Mouse (Mus musculus) right cerebral cortex, postnatal 10 days (tissue): ENCODE data around the gene Abca7.
"Not testable (repeated sequence)": the region's sequence is repeated elsewhere in the genome, so short reads cannot be mapped to it uniquely, and the experiment has no call there.

Experiments
- DNase-seq, 2 experiments: peaks; one replicate each; pipeline ENCODE4 v3.0.0; 2021; ENCODE audit warnings: low spot score in 2 of 2

The Abca7 gene

DNA sequence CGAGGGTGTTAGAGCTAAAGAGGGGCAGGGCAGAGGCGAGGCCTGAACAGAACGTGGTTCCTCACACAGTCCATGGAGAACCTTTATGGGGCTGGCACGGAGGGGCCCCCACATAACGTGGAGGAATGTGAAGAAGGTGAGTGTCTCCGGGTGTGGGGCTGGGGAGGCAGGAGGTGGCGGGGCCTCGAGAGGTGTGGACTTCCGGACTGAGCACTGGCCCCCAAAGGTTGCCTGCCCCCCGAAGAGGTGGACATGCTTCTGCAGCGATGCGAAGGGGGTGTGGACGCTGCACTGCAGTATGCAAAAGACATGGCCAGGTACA is 25.0 kb downstream of the Abca7 start:
- no peak for DNase-seq

DNA sequence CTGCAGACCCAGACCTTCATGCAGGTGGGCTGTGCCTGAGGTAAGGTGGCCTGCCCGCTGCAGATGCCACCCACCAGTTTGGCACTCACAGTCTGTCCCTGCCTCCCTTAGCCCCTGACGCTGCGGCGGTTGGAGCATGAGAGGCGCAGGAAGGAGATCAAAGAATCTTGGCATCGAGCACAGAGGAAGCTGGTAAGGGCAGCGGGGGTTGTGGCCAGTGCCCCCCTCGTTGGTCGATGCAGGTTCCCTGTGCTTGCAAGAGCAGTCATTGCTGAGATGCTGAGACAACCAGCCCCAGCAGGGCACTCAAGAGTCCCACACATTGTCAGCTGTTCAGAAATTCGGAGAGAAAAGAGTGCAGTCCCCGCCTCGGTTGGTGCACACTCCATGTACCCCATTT is 25.9 kb downstream of the Abca7 start:
- DNase-seq, result no peak

DNA sequence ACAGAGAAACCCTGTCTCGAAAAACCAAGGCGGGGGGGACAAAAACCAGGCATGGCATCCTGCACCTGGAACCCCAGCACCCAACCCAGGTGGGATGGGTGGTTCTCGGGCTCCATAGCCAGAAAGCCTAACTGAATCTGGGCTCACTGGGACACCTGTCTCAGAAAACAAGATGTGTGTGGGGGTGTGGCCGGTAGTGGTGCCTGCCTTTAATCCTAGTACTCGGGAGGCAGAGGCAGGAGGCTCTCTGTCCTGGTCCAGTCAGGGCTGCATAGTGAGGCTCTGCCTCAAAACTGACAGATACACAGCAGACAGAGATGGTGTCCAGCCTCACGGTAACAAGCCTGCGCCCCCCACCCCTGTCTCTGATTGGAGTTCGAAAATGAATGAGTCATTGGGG is 26.5 kb downstream of the Abca7 start:
- no peak for DNase-seq

DNA sequence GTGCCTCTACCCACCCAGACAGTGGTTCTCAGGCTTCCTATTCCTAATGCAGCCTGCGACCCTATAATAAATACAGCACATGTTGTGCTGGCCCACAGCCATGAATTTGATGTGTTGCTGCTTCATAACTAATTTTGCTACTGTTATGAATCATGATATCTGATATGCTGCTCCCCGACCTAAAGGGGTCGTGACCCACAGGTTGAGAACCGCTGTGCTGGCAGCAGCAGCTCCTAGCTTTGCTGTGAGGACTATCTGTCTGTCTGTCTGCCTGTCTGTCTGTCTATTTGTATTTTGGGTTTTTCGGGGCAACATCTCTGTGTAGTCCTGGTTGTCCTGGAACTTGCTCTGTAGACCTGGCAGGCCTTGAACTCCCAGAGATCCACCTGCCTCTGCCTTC is 27.5 kb downstream of the Abca7 start:
- no peak for DNase-seq

DNA sequence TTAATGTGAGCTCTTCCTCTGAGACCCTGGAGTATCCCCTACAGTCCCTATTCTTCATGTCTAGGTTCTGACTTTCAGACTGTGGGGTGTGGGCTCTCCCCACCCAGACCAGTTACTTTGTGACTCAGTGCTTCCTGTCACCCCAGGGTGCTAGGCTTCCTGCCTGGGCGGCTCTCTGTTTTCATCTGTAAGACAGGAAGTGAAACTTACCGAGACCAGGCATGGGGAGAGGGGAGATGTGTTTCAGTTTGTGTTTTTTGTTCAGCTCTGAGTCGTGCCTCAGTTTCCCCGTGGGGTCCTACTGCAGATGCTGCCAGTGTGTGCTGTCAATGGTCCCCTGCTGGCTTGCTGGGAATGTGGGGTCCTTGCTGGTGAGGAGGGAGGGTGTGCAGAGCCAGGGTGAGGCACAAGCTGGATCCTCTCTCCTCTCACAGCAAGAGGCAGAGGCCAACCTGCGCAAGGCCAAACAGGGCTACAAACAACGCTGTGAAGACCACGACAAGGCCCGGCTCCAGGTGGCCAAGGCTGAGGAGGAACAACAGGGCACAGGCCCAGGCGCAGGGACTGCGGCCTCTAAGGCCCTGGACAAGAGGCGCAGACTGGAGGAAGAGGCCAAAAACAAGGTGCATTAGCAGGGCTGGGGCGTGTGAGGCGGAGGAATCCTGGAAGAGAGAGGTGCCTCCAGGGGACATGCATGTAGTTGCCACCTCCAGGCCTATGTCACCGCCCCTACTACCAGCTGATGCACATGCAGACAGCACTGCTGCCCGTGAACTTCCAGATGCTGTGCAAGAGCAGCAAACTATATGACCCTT is 28.1 kb downstream of the Abca7 start:
- no peak for DNase-seq

DNA sequence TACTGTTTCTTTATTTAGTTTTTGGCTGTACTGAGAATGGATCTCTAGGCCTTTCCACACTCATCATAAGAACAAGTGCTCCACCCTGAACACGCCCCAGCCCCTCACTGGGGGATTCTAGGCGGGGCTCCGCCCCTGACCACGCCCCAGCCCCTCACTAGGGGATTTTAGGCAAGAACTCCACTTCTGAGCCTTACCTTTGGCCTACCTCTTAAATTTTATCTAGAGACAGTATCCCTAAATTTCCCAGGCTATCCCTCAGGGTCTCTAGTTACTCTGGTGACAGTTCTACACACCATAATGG is 28.7 kb downstream of the Abca7 start:
- DNase-seq, result no peak

DNA sequence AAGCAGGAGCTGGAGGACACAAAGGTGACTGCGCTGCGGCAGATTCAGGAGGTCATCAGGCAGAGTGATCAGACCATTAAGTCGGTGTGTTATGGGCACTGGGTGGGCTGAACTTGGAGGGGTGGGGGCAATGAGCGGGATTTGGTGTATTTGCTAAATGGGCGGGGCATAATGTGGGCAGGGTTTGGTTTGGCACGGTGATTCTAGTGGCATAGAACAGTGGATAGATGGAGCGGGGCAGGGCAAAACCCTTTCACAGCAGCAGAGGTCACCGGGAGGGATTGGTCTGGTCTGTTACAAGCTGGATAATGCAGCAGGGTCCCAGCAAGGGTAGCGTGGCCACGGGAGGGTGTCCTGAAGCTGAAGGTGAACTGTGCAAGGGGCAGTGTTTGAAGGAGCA is 29.2 kb downstream of the Abca7 start:
- DNase-seq, result no peak

DNA sequence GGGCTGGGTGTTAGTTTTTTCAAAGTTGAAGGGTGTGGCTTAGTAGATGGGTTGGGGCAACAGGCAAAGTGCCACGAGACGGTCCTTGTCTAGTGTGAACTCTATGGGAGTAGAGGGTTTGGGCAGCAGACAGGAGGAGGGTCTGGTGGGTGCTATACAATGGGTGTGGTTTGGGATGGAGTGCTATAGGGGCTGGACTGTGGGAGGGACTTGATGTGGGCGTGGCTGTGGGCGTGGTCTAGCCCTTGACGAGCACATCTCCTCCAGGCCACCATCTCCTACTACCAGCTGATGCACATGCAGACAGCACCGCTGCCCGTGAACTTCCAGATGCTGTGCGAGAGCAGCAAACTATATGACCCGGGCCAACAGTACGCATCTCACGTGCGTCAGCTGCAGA is 29.6 kb downstream of the Abca7 start:
- no peak for DNase-seq

DNA sequence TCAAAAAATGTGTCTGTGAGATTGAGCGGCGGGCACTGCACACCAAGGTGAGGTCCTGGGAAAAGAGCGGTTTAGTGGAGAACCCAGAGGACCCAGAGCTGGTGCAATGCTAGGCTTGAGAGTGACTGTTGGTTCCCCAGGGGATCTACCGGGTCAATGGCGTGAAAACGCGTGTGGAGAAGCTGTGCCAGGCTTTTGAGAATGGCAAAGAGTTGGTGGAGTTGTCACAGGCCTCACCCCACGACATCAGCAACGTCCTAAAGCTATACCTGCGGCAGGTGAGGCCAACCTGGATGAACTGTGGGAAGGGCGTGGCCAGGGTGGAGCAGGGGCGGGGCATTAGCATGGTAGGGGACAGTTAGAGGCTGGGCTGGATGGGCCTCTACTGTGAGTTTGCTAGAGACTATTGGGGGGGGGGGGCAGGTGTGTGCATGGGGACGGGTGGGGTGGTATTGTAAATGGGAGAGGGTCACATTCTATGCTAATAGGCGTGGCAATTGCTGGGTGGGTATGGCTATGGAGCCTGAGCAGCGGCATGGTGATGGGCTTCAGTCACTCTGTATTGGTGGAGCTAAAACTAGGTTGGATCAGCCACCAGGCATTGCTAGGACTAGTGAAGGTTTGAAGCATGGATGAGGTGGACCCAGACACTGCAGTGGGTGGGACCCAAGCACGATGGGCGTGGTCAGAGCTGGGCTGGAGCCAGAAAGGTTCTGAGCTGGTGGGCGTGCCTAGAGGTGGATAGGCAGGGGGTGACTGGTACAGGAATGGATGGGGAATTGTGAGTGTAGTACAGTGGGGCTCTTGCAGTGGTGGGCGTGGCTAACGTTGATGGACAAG is 31.6 kb downstream of the Abca7 start:
- no peak for DNase-seq

DNA sequence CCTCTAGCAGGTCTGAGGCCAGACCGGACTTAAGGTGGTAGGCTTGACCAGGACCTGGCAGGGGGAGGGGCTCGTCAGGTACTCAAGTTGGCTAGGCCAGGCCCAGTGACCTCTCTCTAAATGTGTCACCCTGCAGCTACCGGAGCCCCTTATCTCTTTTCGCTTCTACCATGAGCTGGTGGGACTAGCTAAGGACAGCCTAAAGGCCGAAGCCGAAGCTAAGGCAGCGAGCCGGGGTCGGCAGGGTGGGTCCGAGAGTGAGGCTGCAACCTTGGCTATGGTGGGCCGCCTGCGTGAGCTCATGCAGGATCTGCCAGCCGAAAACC is 32.2 kb downstream of the Abca7 start:
- DNase-seq, result no peak

DNA sequence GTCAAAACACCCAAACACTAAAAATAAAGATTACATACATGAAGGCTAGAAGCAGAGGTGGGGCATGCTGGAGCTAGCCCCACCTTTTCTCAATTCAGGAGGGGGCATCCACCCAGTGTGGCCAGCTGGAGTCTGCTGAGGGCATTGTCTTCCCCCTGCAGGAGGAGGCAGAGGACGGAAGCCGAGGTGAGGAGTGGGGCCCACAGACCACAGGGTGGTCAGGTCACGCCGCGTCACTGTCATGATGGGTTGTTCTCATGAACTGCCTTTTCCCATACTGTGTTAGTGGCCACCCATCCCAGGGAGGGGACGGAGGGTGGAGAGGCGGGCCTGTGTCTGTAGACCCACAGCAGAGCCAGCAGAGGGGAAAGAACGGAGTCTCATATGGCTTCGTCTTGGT is 33.9 kb downstream of the Abca7 start:
- no peak for DNase-seq

DNA sequence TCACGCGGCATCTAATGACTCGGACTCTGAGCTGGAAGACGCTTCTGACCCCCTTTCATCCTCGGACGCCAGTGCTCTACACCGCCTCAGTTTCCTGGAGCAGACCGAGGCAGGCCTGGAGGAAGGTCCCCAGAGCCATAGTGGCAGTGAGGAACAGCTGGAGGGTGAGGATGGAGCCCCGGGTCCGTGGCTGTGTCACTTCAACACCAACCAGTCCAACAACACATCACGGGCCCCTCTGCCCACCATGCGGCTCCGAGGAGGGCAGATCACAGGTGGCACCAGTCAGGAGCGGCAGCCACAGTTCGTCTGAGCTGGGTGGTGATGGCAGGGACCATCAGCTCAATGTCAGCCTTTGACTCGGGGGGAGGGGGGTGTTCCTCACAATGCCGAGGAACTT is 34.4 kb downstream of the Abca7 start:
- no peak for DNase-seq

DNA sequence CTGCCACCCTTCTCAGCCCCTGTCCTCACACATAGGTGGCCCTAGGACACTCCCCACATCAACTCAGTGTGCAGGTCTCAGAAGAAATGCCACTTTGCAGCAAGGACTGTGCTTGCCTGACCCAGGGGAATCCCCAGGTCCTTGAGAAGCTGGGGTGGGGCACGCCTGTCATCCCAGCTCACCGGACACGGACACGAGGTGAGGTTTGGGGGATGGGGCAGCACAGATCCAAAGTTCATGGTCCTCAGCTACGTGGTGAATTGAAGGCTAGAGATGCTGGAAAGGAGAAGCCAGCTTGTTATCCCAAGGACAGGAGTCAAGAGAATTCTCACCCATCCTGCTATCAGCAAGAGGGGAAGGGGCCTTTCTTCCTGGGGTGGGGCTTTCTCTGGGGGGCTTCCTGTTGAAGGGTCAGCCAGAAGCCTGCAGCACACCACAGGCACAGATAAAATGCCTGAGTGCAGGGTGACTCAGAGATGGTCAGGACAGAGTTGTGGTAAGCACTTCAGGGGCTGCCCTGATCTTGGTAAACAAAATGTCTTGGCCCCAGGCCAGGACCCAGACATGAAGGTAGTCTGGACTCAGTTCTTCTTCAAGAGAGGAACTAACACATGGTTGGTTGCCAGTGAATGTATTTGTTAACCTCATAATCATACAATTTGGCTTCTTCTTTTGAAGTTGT is 36.6 kb downstream of the Abca7 start:
- DNase-seq, result peak in 1 of 2 experiments; percentile 65

DNA sequence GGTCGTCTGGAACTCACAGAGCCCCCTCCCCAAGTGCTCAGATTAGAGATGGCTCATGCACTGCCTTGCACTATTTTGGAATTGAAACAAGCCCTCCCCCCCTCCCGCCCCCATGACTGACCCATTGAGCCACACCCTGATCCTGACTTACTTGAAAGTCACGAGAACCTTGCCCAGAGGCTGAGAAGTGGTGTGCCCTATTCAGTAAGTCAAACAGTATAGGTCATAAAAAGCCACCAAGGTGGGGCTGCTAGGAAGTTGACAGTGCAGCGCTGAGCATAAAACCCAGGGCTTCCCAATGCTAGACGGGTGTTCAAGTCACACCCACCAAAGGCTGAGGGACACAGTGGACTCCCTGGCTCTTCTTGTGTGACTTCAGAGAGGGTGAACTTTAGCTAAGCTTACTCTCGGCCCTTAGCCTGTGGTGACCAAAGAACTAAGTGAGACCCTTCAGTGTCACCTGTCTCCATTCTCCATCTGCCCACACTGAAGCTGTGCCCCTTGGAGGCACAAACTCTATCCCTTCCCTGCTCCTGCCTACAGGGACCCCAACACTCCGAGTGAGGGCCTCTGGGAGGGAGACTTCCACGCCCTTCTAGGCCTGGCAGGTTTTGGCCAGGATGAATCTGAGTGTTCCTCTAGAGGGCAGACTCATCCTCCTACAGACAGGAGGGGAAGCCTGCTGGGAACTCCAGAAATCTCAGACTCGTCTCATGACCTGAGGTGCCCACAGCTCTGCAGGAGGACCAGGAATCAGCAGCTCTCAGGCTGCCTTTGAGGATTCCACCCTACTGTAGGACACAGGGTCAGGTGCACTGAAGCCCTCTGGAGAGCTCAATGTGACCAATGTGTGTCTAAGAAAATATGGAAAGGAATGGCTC is 37.5 kb downstream of the Abca7 start:
- DNase-seq, result no peak

DNA sequence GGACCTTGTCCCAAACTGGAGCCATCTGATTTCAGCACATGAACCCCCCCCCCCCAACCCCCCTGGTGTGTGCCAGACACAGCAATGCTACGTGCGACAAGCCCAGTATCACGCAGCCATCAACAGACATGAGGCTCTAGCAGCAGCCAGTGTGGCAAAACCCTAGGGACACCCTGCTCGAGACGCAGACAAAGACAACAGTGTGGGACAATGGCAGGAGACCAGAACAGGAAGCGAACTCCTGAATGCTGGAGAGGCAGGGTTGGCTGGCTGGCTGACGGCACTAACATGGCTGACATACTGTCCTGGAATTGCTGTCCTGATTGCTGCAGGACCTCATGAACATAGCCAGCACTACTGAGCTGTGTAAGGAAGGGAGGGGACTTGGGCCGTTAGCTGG is 38.9 kb downstream of the Abca7 start:
- no peak for DNase-seq

DNA sequence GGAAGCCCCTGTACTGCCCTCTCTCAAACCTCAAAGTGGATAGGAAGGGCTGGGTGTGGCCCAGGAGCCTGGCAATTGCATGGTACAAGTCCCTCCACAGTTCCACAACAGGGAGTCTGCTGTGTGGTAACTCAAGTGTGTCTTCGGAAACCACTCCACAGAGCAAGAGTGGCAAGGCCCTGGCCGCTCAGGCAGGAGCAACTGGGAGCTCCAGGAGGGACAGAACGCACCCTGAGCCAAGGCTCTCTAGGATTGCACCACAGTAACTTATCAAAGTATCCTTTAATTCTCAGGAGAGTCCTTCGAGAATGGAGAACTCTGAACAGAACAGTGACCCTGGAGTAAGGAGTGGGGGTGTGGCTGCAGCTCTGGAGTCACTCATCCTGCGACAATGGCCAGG is 39.4 kb downstream of the Abca7 start:
- DNase-seq, result no peak

DNA sequence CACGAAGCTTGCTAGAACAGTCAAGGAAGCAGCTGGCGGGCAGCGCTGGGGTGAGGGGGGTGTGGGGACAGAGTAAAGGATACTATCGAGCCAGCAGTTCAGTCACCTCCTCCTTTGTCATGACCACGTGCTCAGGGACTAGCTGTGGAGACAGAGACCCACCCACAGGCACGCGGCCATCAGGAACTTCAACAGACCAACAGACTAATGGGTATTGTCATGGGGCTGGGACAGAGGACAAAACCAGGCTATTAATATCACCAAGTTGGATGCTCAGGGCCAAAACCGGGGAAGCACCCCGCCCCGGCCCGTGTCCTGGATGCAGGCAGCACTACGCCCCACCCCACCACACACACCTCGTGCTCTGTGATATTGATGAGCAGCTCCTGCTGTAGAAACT is 40.5 kb downstream of the Abca7 start:
- DNase-seq, result no peak

DNA sequence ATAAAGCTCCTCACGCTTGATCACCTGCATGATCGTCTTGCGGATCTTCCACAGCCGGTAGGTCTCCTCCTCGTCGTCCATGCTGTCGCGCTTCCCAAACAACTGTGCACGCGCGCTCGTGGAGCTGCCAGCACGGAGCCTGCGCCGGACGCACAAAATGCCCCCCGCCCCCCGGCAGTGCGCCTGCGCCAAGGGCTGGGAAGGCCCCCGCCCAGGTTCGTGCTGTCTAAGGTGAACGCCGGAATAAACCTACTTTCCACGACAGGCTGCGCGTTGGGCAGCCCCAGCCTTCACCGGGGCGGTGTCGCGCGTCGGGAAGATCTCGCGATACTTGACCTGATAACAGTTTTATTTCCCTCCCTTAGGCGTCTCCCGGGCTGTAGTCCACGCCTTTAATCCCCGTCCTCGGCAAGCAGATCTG is 43.3 kb downstream of the Abca7 start, which contains the start of gene Polr2e:
TSS of gene Polr2e (minus strand) at position 237 of the 421 bp plus-strand sequence.
- DNase-seq, result peak; percentile 99

DNA sequence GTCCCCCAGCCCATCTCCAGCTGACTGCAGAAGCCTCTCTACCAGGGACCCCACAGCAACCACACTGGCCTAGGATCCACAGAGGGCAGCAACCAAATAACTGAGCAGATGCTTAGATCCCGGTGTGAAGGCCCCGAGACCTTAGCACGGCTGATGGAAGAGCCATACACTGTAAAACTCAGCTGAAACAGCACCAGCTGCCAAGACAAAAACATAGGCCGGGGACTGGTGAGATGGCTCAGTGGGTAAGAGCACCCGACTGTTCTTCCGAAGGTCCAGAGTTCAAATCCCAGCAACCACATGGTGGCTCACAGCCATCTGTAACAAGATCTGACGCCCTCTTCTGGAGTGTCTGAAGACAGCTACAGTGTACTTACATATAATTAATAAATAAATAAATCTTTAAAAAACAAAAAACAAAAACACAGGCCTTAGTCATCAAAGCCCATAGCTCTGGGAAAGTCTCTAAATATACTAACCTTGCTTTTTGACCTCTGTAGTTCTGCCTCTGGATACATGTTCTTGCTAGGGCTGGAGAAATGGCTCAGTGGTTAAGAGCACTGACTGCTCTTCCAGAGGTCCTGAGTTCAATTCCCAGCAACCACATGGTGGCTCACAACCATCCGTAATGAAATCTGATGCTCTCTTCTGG is 45.2 kb downstream of the Abca7 start:
- not testable (repeated sequence) for DNase-seq

DNA sequence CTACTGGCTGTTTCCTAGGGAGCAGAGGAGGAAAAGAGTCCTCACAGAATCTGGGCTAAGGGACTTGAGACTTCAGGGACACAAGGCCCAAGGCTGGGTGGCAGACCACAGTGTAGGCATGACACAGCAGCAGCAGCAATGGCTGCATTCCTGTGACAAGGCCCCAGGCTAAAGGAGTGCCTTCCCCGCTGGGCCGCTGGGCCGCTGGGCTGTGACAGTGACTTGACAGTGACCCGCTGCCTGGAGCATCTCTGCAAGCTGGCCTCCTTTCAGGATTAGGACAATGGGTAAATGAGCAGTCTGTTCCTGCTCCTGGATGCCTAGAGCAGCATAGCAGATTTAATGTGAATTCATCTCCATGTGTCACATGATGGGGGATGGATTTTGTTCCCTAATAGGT is 47.8 kb downstream of the Abca7 start:
- no peak for DNase-seq

DNA sequence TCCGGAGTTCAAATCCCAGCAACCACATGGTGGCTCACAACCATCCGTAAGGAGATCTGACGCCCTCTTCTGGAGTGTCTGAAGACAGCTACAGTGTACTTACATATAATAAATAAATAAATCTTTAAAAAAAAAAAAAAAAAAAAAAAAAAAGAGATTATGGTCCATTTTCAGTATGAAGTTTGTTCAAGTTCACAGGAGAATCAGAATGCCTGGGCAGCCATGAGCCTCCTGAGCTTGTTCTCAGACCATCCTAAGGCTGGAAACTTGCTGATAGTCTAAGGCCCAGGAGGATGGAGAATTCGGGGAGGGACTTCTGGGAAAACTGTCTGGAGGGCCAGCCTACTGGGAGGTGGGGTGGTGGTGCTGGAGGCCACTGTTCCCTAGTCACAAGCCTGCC is 49.1 kb downstream of the Abca7 start:
- DNase-seq, result not testable (repeated sequence)
